Mouse (Mus musculus) limb, embryonic 15.5 days (tissue): ENCODE data around the gene Ankrd44. TPM values are rescaled to one million over a fixed set of nuclear protein-coding genes. Genes with fewer than 3 reads are reported as not detected.

Source experiments
- ATAC-seq: fragments of 200-750 bp; cut with Nextera tagmentation; 2 replicates; pipeline ENCODE4 v1.8.0; 2017; ENCODE audit warnings: low read depth, moderate TSS enrichment; ENCODE audit not compliant: insufficient number of reproducible peaks, low FRiP score, low TSS enrichment
- H3K27ac ChIP-seq: fragments of 300-500 bp; sonication (generic); 2 replicates; pipeline ENCODE4 v1.5.1; 2015; ENCODE audit warnings: moderate library complexity, mild to moderate bottlenecking, inconsistent platforms
- H3K27me3 ChIP-seq: fragments of 300-500 bp; sonication (generic); 2 replicates; pipeline ENCODE4 v1.6.1; 2015; ENCODE audit warnings: inconsistent platforms
- H3K36me3 ChIP-seq: fragments of 300-500 bp; sonication (generic); 2 replicates; pipeline ENCODE4 v1.6.1; 2015; ENCODE audit warnings: inconsistent platforms
- H3K4me1 ChIP-seq: fragments of 300-500 bp; sonication (generic); 2 replicates; pipeline ENCODE4 v1.6.1; 2015; ENCODE audit warnings: inconsistent platforms
- H3K4me2 ChIP-seq: fragments of 300-500 bp; sonication (generic); 2 replicates; pipeline ENCODE4 v1.6.1; 2015; ENCODE audit warnings: mild to moderate bottlenecking, inconsistent platforms
- H3K4me3 ChIP-seq: fragments of 300-500 bp; sonication (generic); 2 replicates; pipeline ENCODE4 v1.5.1; 2015; ENCODE audit warnings: mild to moderate bottlenecking, inconsistent platforms
- H3K9ac ChIP-seq: fragments of 300-500 bp; sonication (generic); 2 replicates; pipeline ENCODE4 v1.6.1; 2015; ENCODE audit warnings: inconsistent platforms
- H3K9me3 ChIP-seq: fragments of 300-500 bp; sonication (generic); 2 replicates; pipeline ENCODE4 v1.6.1; 2016; ENCODE audit warnings: inconsistent platforms
- WGBS: fragments of 180-500 bp; shearing (Covaris S2); methylation state at CpG from one replicate; pipeline ENCODE4 v1.1.7; 2015; 5-methylcytosine and 5-hydroxymethylcytosine counted together
- microRNA-seq: library from miRNA; unstranded; fragments of <30 nt; microRNA quantifications from one replicate; pipeline ENCODE4, GENCODE M21; 2016
- polyA plus RNA-seq: library from polyadenylated mRNA; unstranded; fragments of >200 nt; fragmentation: Nextera tagmentation; extraction: Ambion mirVana; gene quantifications from 2 replicates; pipeline ENCODE4 v1.2.1, GENCODE M21; 2015

Ankrd44 gene
- polyA plus RNA-seq, 1 experiment from 2014 or later: 19.1 TPM

DNA sequence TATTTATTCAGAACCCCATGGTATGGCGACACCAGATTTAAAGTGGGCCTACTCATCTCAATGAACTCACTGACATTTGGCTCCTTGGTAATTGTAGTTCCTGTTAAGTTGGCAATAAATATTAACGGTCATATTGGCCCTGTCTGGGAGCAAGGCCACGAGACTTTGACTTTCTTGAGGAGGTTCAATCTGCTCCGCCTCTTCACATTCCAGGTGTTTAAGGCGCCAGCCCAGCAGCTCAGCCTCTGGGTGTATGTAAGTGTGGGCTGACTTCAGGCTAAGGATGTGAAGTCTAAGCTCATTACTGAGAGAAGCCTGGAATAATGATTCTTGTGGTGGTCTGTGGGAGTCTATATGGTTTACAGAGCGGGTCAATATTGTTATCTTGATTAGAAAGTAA, 313.8 kb downstream of the Ankrd44 start:
- WGBS: 45% methylated on average over 6 of the region's 6 CpGs
- no peak overlapping the region for H3K27ac ChIP-seq
- no peak overlapping the region for H3K9ac ChIP-seq
- H3K4me1 ChIP-seq: no peaks in the 10 kb centered on the region
- H3K36me3 ChIP-seq: no peaks in the 10 kb centered on the region
- H3K27me3 ChIP-seq: no peaks in the 10 kb centered on the region
- H3K4me3 ChIP-seq: no peak overlapping the region
- no peak overlapping the region for H3K4me2 ChIP-seq
- no peak for ATAC-seq
- no peaks in the 10 kb centered on the region for H3K9me3 ChIP-seq

DNA sequence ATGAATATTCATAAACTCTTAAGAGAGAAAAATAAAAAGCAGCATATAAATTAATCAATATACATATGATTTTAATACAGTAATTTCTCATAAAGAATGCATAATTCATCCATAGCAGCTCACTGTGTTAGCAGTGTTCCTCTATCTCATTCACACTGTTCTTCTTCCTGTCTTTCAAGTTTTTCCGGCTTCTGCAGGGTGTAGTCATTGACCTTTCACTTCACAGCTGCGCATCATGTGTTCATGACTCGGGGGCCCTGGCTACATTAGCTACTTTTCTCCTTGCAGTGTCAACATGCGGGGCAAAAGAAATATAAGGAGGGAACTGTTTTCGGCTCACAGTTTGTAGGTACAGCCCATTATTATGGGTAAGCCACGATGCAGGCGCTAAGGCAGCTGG, 314.3 kb downstream of the Ankrd44 start:
- Histone ChIP-seq H3K4me3 (no peak overlapping the region), H3K4me1 (no peaks in the 10 kb centered on the region), H3K27ac (no peak overlapping the region), H3K9me3 (no peaks in the 10 kb centered on the region), H3K36me3 (no peaks in the 10 kb centered on the region), H3K4me2 (no peak overlapping the region), H3K27me3 (no peaks in the 10 kb centered on the region), H3K9ac (no peak overlapping the region)
- no peak for ATAC-seq
- WGBS: 58% methylated on average over 7 of the region's 7 CpGs

DNA sequence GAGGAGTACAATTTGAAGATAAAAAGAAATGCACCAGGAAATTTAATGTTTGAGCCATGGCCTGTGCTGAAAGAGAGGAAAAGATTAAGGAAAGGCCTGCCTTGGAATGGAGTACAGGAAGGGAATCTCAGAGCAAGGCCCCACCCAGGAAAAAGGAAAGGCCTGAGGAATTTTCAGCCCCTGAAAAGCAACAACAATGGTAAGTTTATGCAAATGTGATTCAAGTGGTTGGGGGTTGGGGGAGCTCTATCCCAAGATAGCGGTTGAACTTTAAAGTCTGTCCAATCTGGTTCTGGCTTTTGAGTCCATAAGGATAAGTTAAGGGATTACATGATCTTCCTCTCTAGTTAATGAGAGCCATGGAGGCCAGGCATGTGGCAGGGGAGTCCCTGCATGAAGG, 319.3 kb downstream of the Ankrd44 start:
- H3K27ac ChIP-seq: no peak overlapping the region
- H3K9ac ChIP-seq: no peak overlapping the region
- H3K4me2 ChIP-seq: no peak overlapping the region
- no peak for ATAC-seq
- no peak overlapping the region for H3K4me3 ChIP-seq
- H3K9me3 ChIP-seq: no peaks in the 10 kb centered on the region
- no peaks in the 10 kb centered on the region for H3K27me3 ChIP-seq
- WGBS: 85% methylated on average over 1 of the region's 1 CpGs
- no peaks in the 10 kb centered on the region for H3K4me1 ChIP-seq
- no peaks in the 10 kb centered on the region for H3K36me3 ChIP-seq

DNA sequence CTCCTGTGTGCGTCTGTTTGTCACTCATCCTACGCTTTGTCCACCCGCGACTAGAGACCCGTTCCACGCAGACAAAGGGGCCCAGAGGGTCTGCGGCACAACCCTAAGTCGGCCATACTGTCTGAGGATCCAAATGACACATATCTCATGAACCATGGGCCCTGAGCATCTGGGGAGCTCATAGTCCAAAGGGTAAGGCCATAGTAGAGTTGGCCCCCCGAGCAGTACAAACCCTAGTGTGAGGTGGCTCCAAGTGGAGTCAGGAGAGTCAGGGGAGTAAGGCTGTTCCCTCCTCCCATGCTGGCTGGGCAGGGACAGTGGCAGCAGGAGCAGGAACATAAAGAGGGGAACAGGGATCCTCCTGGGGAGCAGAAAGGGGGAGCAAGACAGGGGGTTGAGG, 324.5 kb downstream of the Ankrd44 start:
- no peaks in the 10 kb centered on the region for H3K9me3 ChIP-seq
- no peak overlapping the region for H3K4me2 ChIP-seq
- no peak overlapping the region for H3K9ac ChIP-seq
- no peaks in the 10 kb centered on the region for H3K27me3 ChIP-seq
- H3K27ac ChIP-seq: no peak overlapping the region
- no peak overlapping the region for H3K4me3 ChIP-seq
- ATAC-seq: no peak
- H3K36me3 ChIP-seq: no peaks in the 10 kb centered on the region
- 94% methylated on average over 9 of the region's 9 CpGs for WGBS
- no peaks in the 10 kb centered on the region for H3K4me1 ChIP-seq

DNA sequence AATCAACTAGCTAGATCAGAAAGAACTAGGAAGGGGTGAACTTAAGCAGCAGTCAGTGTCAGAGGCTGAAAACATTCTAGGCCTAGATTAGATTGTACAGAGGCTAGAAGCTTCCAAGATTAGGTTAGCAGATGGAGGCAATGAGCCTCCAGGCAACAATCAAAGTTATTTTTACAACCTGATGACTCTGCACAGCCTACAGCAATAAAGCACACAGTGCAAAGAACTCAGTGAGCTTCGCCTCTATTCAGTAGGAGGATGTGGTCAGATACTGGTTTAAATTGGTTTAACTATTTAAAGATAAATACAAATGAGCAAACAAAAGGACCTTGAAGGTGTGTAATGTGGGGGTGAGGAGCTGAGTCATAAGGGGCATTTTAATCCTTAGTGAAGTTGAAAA, 325.9 kb downstream of the Ankrd44 start:
- 43% methylated on average over 1 of the region's 1 CpGs for WGBS
- Histone ChIP-seq H3K4me2 (no peak overlapping the region), H3K9me3 (no peaks in the 10 kb centered on the region), H3K4me1 (no peaks in the 10 kb centered on the region), H3K4me3 (no peak overlapping the region), H3K27me3 (no peaks in the 10 kb centered on the region), H3K27ac (no peak overlapping the region), H3K36me3 (no peaks in the 10 kb centered on the region), H3K9ac (no peak overlapping the region)
- no peak for ATAC-seq

DNA sequence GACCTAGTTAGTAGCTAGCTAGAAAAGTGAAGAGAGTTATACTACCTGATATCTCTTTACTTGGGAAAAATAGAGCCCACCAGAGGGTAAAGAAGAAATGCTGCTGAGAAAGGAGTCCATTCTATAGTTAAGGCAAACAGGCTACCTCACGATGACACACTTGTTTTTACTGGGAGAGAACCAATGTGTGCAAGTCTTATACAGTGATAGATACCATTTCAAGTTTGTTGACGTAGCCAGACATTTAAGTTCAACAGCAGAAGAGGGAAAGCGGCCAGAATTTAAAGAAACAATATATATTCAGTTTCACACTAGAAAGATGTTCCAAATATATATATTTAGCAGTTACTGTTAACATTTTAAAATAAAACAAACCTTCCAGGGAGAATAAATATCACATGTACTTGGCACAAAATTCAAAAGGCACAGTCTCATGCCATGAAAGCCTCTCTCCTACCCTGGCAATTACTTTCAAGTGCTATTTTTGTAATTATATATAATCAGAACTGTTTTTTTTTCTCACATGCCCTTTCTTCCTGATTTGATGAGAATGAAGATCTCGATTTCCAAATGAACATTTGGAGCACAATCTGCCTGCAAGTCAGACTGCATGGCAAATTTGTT, 328.5 kb downstream of the Ankrd44 start:
- Histone ChIP-seq H3K36me3 (no peaks in the 10 kb centered on the region), H3K4me2 (no peak overlapping the region), H3K4me3 (no peak overlapping the region), H3K27ac (no peak overlapping the region), H3K9ac (no peak overlapping the region), H3K27me3 (no peaks in the 10 kb centered on the region), H3K9me3 (no peaks in the 10 kb centered on the region), H3K4me1 (no peaks in the 10 kb centered on the region)
- ATAC-seq: no peak
- WGBS: 73% methylated on average over 4 of the region's 4 CpGs

DNA sequence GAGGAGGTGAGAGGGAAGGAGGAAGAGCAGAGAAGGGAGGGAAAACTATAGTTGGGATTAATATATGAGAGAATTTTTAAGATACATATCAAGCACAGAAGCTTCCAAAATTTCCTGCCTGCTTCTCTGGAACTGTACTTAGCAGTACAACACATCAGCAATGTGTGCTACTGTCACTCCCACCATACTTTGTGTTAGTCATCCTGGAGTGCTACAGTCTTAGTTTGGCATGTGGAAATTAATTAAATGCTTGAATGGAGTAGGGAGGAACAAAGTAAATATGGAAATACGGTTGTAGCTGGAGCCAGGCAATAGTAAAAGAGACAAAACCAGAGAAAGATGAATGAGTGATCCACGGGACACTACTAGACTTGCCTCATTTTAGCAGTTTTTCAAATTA, 330.0 kb downstream of the Ankrd44 start:
- Histone ChIP-seq H3K9me3 (no peaks in the 10 kb centered on the region), H3K36me3 (no peaks in the 10 kb centered on the region), H3K4me2 (no peak overlapping the region), H3K9ac (no peak overlapping the region), H3K27ac (no peak overlapping the region), H3K4me1 (no peaks in the 10 kb centered on the region), H3K4me3 (no peak overlapping the region), H3K27me3 (no peaks in the 10 kb centered on the region)
- 85% methylated on average over 2 of the region's 2 CpGs for WGBS
- ATAC-seq: no peak

Small RNAs within 50 kb of the gene (microRNA-seq; reads per million reads assigned to microRNA genes)
- gene Gm24053: not detected

Other genes with a start within 250 kb of the Ankrd44 start
- gene Sf3b1, start 101.1 kb upstream of the Ankrd44 start, polyA plus RNA-seq: 297 and 300 TPM in 2 replicates
- gene Coq10b, start 126.4 kb upstream of the Ankrd44 start, polyA plus RNA-seq: 19.9 and 22.2 TPM in 2 replicates
- 267 and 321 TPM in 2 replicates for gene Hspe1, start 161.7 kb upstream of the Ankrd44 start, polyA plus RNA-seq
- gene Hspd1, start 161.9 kb upstream of the Ankrd44 start, polyA plus RNA-seq: 298 and 308 TPM in 2 replicates
- 134 and 138 TPM in 2 replicates for gene Mob4, start 204.8 kb upstream of the Ankrd44 start, polyA plus RNA-seq